Mouse (Mus musculus): ENCODE measurements around the gene Casz1.

- no peak for TF ChIP-seq GATA1 (IDR thresholded peaks at IDR 0.05; ENCODE audit: borderline replicate concordance, low read length)
- TF ChIP-seq FLI1 (IDR thresholded peaks at IDR 0.05; ENCODE audit: low read length) = no peak
Measured at GRCm38 (mm10) chr4:148922221-148922700, 118.0 kb downstream of the Casz1 start.
